Mouse (Mus musculus): ENCODE results near the gene Efemp1.

The Efemp1 gene

DNA sequence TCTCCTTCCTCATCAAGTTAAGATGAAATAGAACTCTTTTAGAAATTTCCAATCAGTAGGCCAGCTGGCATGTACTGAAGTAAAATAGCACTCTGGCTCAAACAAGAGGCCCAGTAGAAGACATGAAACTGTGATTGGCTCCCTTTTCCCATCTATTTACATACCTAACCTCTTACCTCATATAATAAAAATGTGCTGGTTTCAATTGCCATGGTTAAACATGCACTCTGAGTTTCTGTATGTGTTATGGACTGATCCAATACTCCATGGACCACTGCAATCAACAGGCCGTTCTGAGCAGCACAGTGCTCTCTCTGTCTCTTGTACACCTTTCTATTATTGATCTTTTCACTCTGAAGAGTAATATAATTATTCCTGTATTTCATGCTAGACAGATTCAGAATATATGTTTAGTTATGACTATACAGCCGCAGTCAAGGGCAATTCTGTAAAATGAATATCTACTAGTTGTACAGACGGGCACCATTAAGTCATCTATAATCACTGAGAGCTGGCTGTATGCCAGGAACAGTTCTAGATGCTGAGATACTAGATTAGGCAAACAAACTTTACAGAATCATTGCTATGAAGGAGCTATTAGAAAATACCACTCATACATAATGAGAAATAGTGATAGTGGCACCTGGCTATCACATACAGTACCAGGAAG lies 59.6 kb downstream of the Efemp1 start:
- intact Hi-C loops (cut with DNase I), result no loop called here

DNA sequence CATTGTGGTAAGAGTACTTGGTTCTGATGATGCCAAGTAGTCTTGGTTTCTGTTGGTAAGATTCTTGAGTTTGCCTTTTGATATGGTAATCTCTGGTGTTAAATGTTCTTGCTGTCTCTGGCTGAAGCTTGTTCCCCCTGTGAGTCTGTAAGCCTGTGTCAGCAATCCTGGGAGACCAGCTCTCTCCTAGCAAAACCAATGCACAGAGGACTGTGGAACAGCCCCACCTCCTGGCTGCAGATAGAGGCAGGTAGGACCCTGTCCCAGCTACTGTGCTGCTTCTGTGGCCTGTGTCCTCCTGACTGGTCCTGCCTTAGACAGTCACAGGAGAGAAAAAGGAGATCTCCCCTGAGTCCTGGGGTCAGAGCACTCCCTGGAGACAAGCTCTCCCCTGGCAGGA lies 81.4 kb downstream of the Efemp1 start:
- intact Hi-C loops (cut with DNase I), result no loop called here

DNA sequence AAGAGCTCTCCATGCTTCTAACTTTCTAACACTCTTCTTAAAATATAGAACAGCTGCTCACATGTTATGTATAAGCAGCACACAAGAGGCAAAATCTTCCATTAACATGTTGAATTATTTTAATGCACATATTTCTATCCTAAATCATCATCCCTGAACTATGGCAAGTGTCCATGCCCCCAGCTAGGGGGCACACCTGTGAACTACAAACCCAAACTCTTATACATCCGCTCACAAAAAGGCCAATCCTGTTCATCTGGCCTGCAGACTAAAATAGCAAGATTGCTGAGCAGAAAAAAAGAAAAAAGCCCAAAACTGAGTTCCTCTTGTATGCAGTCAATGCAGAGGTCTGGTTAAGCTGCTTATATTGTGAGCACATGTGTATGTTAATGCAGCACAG lies 86.6 kb downstream of the Efemp1 start:
- intact Hi-C loops (cut with DNase I), result no loop called here

DNA sequence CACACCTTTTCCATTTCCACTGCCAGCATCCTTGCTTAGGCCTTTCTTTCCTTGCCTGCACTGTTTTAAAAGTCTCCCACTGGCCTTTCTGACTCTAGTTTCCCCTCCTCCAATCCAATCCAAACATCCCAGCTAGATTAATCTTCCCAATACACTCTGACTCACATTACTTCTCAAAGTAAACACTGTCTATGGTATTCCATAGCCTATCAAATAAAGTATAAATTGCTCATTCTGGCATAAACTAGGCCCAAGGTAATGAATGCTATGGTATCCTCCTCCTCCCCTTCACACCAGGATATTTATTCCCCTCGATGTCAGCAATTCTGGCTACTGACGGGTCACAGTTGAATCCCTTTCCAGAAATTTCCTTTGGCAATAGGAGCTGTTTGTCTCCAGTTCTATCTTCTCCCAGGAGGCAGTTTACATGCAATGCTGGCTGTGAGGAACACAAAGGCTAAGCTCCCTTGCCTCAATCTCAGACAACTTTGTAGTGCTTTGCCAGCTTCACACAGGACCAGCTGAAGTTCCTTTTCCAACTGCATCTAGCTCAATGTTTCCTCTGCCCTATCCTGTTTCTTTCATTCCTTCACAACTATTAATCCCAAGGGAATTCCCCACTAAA lies 98.7 kb downstream of the Efemp1 start:
- intact Hi-C loops (cut with DNase I), result no loop called here

DNA sequence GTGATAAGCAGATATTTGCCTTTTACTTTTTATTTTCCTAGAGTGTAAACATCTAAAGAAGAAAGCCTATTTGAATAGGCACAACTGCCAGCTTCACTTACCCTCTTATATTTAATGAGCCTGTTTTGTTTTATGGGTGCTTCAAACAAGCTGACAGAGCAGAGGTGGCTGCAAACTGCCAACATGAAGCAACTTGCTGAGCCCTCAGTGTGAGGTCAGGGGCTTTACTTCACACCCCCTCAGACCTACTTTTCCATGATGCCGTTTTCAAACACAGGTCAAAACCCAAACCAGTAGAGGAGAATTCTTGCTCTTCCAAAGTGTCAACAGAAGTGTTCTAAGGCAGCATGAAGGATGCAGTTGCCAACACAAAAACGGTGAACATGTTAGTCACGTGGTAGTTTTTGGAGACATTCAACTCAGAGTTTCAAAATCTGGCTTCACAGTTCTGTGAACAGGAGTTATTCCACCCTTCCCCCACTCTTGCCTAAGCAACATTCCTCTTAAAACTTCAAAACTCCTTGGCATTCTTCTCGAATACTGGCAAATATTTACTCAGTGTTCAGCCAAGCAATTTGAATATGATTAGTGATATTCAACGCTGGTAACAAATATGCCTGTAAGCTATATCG lies 101.8 kb downstream of the Efemp1 start:
- intact Hi-C loops (cut with DNase I), result no loop called here

DNA sequence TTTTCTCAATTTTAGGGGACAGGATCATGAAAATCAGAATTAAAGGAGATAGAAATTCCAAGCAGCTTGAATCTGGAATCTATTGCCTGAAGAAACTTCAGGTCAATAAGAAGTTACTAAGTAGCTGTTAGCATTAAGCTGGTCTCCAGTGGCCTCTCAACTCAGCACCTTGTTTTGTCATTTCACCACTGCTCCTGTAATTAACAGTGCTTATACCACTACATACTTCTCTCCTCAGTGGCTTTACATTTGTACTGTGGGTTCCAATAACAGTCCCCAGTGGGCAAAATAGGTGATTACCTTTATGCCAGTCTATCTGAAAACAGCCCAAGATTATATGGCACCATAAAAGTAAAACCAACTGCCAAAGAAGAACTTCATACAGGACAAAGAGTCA lies 102.3 kb downstream of the Efemp1 start:
- intact Hi-C loops (cut with DNase I), result no loop called here

DNA sequence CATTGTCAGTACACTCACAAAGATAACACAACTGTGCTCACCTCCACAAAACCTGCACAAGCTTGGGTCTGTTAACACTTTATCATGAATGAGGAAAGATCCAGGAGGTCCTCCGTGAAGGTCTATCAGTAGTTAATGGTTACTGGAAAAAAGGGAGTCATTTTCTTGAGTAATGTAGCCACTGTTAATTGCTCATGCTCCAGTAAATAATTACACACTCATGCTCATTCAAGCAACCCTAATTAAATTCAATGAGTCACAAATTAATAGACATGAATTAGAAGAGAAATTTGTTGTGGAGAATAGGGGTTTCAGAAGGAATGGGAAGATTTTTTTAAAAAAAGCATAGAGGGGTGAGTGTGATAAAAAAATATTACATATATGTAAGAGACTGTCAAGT lies 108.4 kb downstream of the Efemp1 start:
- intact Hi-C loops (cut with DNase I), result no loop called here

Measured in adrenal gland (tissue).